Mouse (Mus musculus): ENCODE data around the gene Ush2a.
A peak's percentile ranks its signal among the peaks of the same experiment; 100 is the strongest.

GRCm38 (mm10) chr1:188830527-188831407 is 568.9 kb downstream of the Ush2a start:
- TF ChIP-seq E2F4 (IDR thresholded peaks at IDR 0.05; ENCODE audit: borderline replicate concordance, low read depth, low read length): no peak
- 0 out of 2 replicates have a peak, but pooled peaks have one; percentile 60 for TF ChIP-seq ZKSCAN1 (IDR thresholded peaks at IDR 0.05; ENCODE audit: low read depth, low read length)
- no peak for TF ChIP-seq CTCF (IDR thresholded peaks at IDR 0.05 in 2 of 3, conservative IDR thresholded peaks at IDR 0.05 in 1 of 3; ENCODE audit: control insufficient read depth in 1 of 3, insufficient read depth in 1 of 3, low read depth in 2 of 3, low read length in 3 of 3, poor library complexity in 1 of 3, severe bottlenecking in 1 of 3)
- no peak for TF ChIP-seq USF2 (IDR thresholded peaks at IDR 0.05; ENCODE audit: borderline replicate concordance in 1 of 2, insufficient read depth in 1 of 2, low read depth in 1 of 2, low read length in 2 of 2)
- TF ChIP-seq TCF12 (IDR thresholded peaks at IDR 0.05; ENCODE audit: low read depth, low read length): peak; percentile 95
- TF ChIP-seq CHD1 (IDR thresholded peaks at IDR 0.05; ENCODE audit: low read depth, low read length): no peak
- TF ChIP-seq POLR2A (IDR thresholded peaks at IDR 0.05; ENCODE audit: control insufficient read depth in 1 of 2, insufficient read depth in 1 of 2, low read depth in 1 of 2, low read length in 2 of 2, poor library complexity in 1 of 2): peak; percentile 46 to 50; a peak in 1 of 4 replicates
- peak; percentile 89 for TF ChIP-seq ETS1 (IDR thresholded peaks at IDR 0.05; ENCODE audit: low read depth, low read length)
- no peak for TF ChIP-seq UBTF (IDR thresholded peaks at IDR 0.05; ENCODE audit: borderline replicate concordance, insufficient read depth, low read depth, low read length)
- peak; percentile 77 for TF ChIP-seq TAL1 (IDR thresholded peaks at IDR 0.05; ENCODE audit: low read length)
- TF ChIP-seq MXI1 (IDR thresholded peaks at IDR 0.05; ENCODE audit: low read depth, low read length): peak; percentile 80; the same call in 1 of the 2 replicates
- TF ChIP-seq MAX (IDR thresholded peaks at IDR 0.05; ENCODE audit: low read length): peak; percentile 84
- no peak for TF ChIP-seq ZMIZ1 (IDR thresholded peaks at IDR 0.05; ENCODE audit: low read depth, low read length)
- TF ChIP-seq ZC3H11A (IDR thresholded peaks at IDR 0.05; ENCODE audit: low read depth, low read length): no peak

Measured in MEL (cell line).